Mouse (Mus musculus): ENCODE measurements around the gene Txnrd1. TPM values are rescaled to one million over a fixed set of nuclear protein-coding genes. Genes with fewer than 3 reads are reported as not detected.

The Txnrd1 gene
- polyA plus RNA-seq, 1 experiment from 2014 or later = 200 TPM

- WGBS = 6% methylated on average over 7 of the region's 7 CpGs
- Histone ChIP-seq H3K4me1 (peaks cover 24% of the 10 kb centered on the region), H3K4me3 (no peak overlapping the region), H3K9me3 (no peaks in the 10 kb centered on the region), H3K27ac (no peak overlapping the region), H3K27me3 (ENCODE audit: poor library complexity, severe bottlenecking) (no peaks in the 10 kb centered on the region), H3K36me3 (replicated peaks) (peaks cover 29% of the 10 kb centered on the region)
- peak; percentile 83 for DNase-seq (ENCODE audit: extremely low spot score, low spot score)
These were observed 67.7 kb downstream of the Txnrd1 start for GRCm38 (mm10) chr10:82901436-82901835.

- Histone ChIP-seq H3K36me3 (replicated peaks) (no peaks in the 10 kb centered on the region), H3K9me3 (no peaks in the 10 kb centered on the region), H3K27me3 (ENCODE audit: poor library complexity, severe bottlenecking) (no peaks in the 10 kb centered on the region), H3K4me3 (no peak overlapping the region), H3K27ac (no peak overlapping the region), H3K4me1 (peaks cover 6% of the 10 kb centered on the region)
- WGBS = 92% methylated on average over 7 of the region's 7 CpGs
- DNase-seq (ENCODE audit: extremely low spot score, low spot score) = no peak
These were observed 74.8 kb downstream of the Txnrd1 start for GRCm38 (mm10) chr10:82908526-82908925.

GRCm38 (mm10) chr10:82909382-82909781, 75.6 kb downstream of the Txnrd1 start:
- H3K4me3 ChIP-seq = peak overlapping the region; percentile 25; the same call in 1 of the 2 replicates
- H3K36me3 ChIP-seq (replicated peaks) = no peaks in the 10 kb centered on the region
- H3K4me1 ChIP-seq = peaks cover 6% of the 10 kb centered on the region
- DNase-seq (ENCODE audit: extremely low spot score, low spot score) = peak; percentile 67
- H3K9me3 ChIP-seq = no peaks in the 10 kb centered on the region
- WGBS = 13% methylated on average over 9 of the region's 9 CpGs
- no peak overlapping the region for H3K27ac ChIP-seq
- H3K27me3 ChIP-seq (ENCODE audit: poor library complexity, severe bottlenecking) = no peaks in the 10 kb centered on the region

GRCm38 (mm10) chr10:82910198-82910597, 76.4 kb downstream of the Txnrd1 start:
- H3K36me3 ChIP-seq (replicated peaks) = no peaks in the 10 kb centered on the region
- H3K4me1 ChIP-seq = peaks cover 6% of the 10 kb centered on the region
- H3K27ac ChIP-seq = no peak overlapping the region
- H3K27me3 ChIP-seq (ENCODE audit: poor library complexity, severe bottlenecking) = no peaks in the 10 kb centered on the region
- DNase-seq (ENCODE audit: extremely low spot score, low spot score) = no peak
- no peaks in the 10 kb centered on the region for H3K9me3 ChIP-seq
- 74% methylated on average over 3 of the region's 3 CpGs for whole genome bisulfite sequencing
- H3K4me3 ChIP-seq = no peak overlapping the region

GRCm38 (mm10) chr10:82913238-82913637, 79.5 kb downstream of the Txnrd1 start:
- H3K4me3 ChIP-seq = no peak overlapping the region
- H3K9me3 ChIP-seq = no peaks in the 10 kb centered on the region
- no peak overlapping the region for H3K27ac ChIP-seq
- no peaks in the 10 kb centered on the region for H3K36me3 ChIP-seq (replicated peaks)
- H3K4me1 ChIP-seq = peaks cover 6% of the 10 kb centered on the region
- H3K27me3 ChIP-seq (ENCODE audit: poor library complexity, severe bottlenecking) = no peaks in the 10 kb centered on the region
- WGBS = 87% methylated on average over 4 of the region's 4 CpGs
- no peak for DNase-seq (ENCODE audit: extremely low spot score, low spot score)

- Histone ChIP-seq H3K9me3 (no peaks in the 10 kb centered on the region), H3K36me3 (replicated peaks) (no peaks in the 10 kb centered on the region), H3K27me3 (ENCODE audit: poor library complexity, severe bottlenecking) (no peaks in the 10 kb centered on the region), H3K27ac (no peak overlapping the region), H3K4me3 (no peak overlapping the region), H3K4me1 (peaks cover 6% of the 10 kb centered on the region)
- WGBS = 91% methylated on average over 6 of the region's 6 CpGs
- no peak for DNase-seq (ENCODE audit: extremely low spot score, low spot score)
These were observed 80.0 kb downstream of the Txnrd1 start for GRCm38 (mm10) chr10:82913772-82914171.

GRCm38 (mm10) chr10:82918675-82919074, 84.9 kb downstream of the Txnrd1 start:
- WGBS = 81% methylated on average over 2 of the region's 2 CpGs
- DNase-seq (ENCODE audit: extremely low spot score, low spot score) = no peak

GRCm38 (mm10) chr10:82919404-82919980, 85.7 kb downstream of the Txnrd1 start:
- Histone ChIP-seq H3K4me3 (no peak overlapping the region), H3K27ac (no peak overlapping the region), H3K27me3 (ENCODE audit: poor library complexity, severe bottlenecking) (no peaks in the 10 kb centered on the region), H3K36me3 (replicated peaks) (no peaks in the 10 kb centered on the region), H3K9me3 (no peaks in the 10 kb centered on the region), H3K4me1 (no peaks in the 10 kb centered on the region)
- no peak for DNase-seq (ENCODE audit: extremely low spot score, low spot score)
- 87% methylated on average over 4 of the region's 4 CpGs for WGBS

More at GRCm38 (mm10) chr10:82918675-82919074, 84.9 kb downstream of the Txnrd1 start:
- Histone ChIP-seq H3K27me3 (ENCODE audit: poor library complexity, severe bottlenecking) (no peaks in the 10 kb centered on the region), H3K27ac (no peak overlapping the region), H3K4me1 (no peaks in the 10 kb centered on the region), H3K4me3 (no peak overlapping the region), H3K9me3 (no peaks in the 10 kb centered on the region), H3K36me3 (replicated peaks) (no peaks in the 10 kb centered on the region)

- Histone ChIP-seq H3K27ac (no peak overlapping the region), H3K4me1 (no peaks in the 10 kb centered on the region), H3K9me3 (no peaks in the 10 kb centered on the region), H3K27me3 (ENCODE audit: poor library complexity, severe bottlenecking) (no peaks in the 10 kb centered on the region), H3K36me3 (replicated peaks) (no peaks in the 10 kb centered on the region), H3K4me3 (no peak overlapping the region)
- DNase-seq (ENCODE audit: extremely low spot score, low spot score) = no peak
- WGBS = 80% methylated on average over 3 of the region's 3 CpGs
These were observed 89.8 kb downstream of the Txnrd1 start for GRCm38 (mm10) chr10:82923547-82923946.

GRCm38 (mm10) chr10:82924750-82925149, 91.0 kb downstream of the Txnrd1 start:
- no peaks in the 10 kb centered on the region for H3K4me1 ChIP-seq
- no peaks in the 10 kb centered on the region for H3K27me3 ChIP-seq (ENCODE audit: poor library complexity, severe bottlenecking)
- no peak overlapping the region for H3K4me3 ChIP-seq
- no peaks in the 10 kb centered on the region for H3K9me3 ChIP-seq
- DNase-seq (ENCODE audit: extremely low spot score, low spot score) = no peak
- no peaks in the 10 kb centered on the region for H3K36me3 ChIP-seq (replicated peaks)
- H3K27ac ChIP-seq = no peak overlapping the region
- 91% methylated on average over 2 of the region's 2 CpGs for WGBS

GRCm38 (mm10) chr10:82925624-82926023, 91.9 kb downstream of the Txnrd1 start:
- WGBS = 86% methylated on average over 2 of the region's 2 CpGs
- H3K9me3 ChIP-seq = no peaks in the 10 kb centered on the region
- no peak overlapping the region for H3K27ac ChIP-seq
- no peak for DNase-seq (ENCODE audit: extremely low spot score, low spot score)
- H3K36me3 ChIP-seq (replicated peaks) = no peaks in the 10 kb centered on the region
- H3K27me3 ChIP-seq (ENCODE audit: poor library complexity, severe bottlenecking) = no peaks in the 10 kb centered on the region
- H3K4me3 ChIP-seq = no peak overlapping the region
- no peaks in the 10 kb centered on the region for H3K4me1 ChIP-seq

GRCm38 (mm10) chr10:82935018-82935633, 101.4 kb downstream of the Txnrd1 start:
- Histone ChIP-seq H3K27me3 (ENCODE audit: poor library complexity, severe bottlenecking) (no peaks in the 10 kb centered on the region), H3K4me3 (no peak overlapping the region), H3K9me3 (peaks cover 3% of the 10 kb centered on the region; the same call in 1 of the 2 replicates), H3K4me1 (no peaks in the 10 kb centered on the region), H3K27ac (no peak overlapping the region), H3K36me3 (replicated peaks) (no peaks in the 10 kb centered on the region)
- WGBS = 84% methylated on average over 13 of the region's 13 CpGs
- DNase-seq (ENCODE audit: extremely low spot score, low spot score) = no peak

GRCm38 (mm10) chr10:82935774-82936173, 102.0 kb downstream of the Txnrd1 start:
- WGBS = 89% methylated on average over 6 of the region's 6 CpGs
- no peaks in the 10 kb centered on the region for H3K27me3 ChIP-seq (ENCODE audit: poor library complexity, severe bottlenecking)
- no peak for DNase-seq (ENCODE audit: extremely low spot score, low spot score)

More at GRCm38 (mm10) chr10:82935774-82936173, 102.0 kb downstream of the Txnrd1 start:
- no peak overlapping the region for H3K27ac ChIP-seq
- H3K4me1 ChIP-seq = no peaks in the 10 kb centered on the region
- H3K9me3 ChIP-seq = peaks cover 3% of the 10 kb centered on the region; the same call in 1 of the 2 replicates
- H3K4me3 ChIP-seq = no peak overlapping the region
- H3K36me3 ChIP-seq (replicated peaks) = no peaks in the 10 kb centered on the region

All from forebrain, embryonic 10.5 days (tissue).